Mouse (Mus musculus): Measurements from ENCODE around the gene Arf3.

GRCm38 (mm10) chr15:98796803-98797595 lies 34.0 kb upstream of the Arf3 start:
- TF ChIP-seq POLR2A (IDR thresholded peaks at IDR 0.05; ENCODE audit: borderline replicate concordance, control insufficient read depth, low read depth, low read length) (no peak), CTCF (IDR thresholded peaks at IDR 0.05; ENCODE audit: control insufficient read depth, insufficient read depth, low read length) (no peak)
